Mouse (Mus musculus) c-Kit-positive CD71-positive TER-119-positive erythroid progenitor cells, embryonic 14.5 days (primary cell): ENCODE measurements at regions not wholly inside any gene's neighbourhood (a gene's known extent, or its start where the extent isn't known, plus 50 kb on each side); places are given as distances from the start of the nearest gene placed in this dataset.

ENCODE experiments used
- DNase-seq: peaks from one replicate; pipeline ENCODE4 v3.0.0-alpha.2; 2013; ENCODE audit warnings: low spot score

GRCm38 (mm10) chr5:47693478-47693877 is 289.5 kb upstream of the Slit2 start:
- no peak for DNase-seq

- DNase-seq = no peak
These were observed 289.0 kb upstream of the Slit2 start for GRCm38 (mm10) chr5:47693921-47694320.

- DNase-seq = no peak
These were observed 288.3 kb upstream of the Slit2 start for GRCm38 (mm10) chr5:47694630-47695029.

GRCm38 (mm10) chr5:47711553-47711952 is 271.4 kb upstream of the Slit2 start:
- DNase-seq = no peak

- no peak for DNase-seq
These were observed 268.6 kb upstream of the Slit2 start for GRCm38 (mm10) chr5:47714333-47714732.

GRCm38 (mm10) chr5:47724911-47725310 is 258.0 kb upstream of the Slit2 start:
- DNase-seq = no peak

GRCm38 (mm10) chr5:47742727-47743126 is 240.2 kb upstream of the Slit2 start:
- no peak for DNase-seq

- DNase-seq = no peak
These were observed 237.8 kb upstream of the Slit2 start for GRCm38 (mm10) chr5:47745177-47745576.

GRCm38 (mm10) chr5:47751907-47752306 is 231.0 kb upstream of the Slit2 start:
- no peak for DNase-seq

GRCm38 (mm10) chr5:47772642-47773353 is 210.1 kb upstream of the Slit2 start:
- peak; percentile 52 for DNase-seq

- DNase-seq = no peak
These were observed 209.6 kb upstream of the Slit2 start for GRCm38 (mm10) chr5:47773354-47773743.

- DNase-seq = no peak
These were observed 202.1 kb upstream of the Slit2 start for GRCm38 (mm10) chr5:47780861-47781260.

GRCm38 (mm10) chr5:47781608-47782007 is 201.3 kb upstream of the Slit2 start:
- no peak for DNase-seq

GRCm38 (mm10) chr5:47794639-47795272 is 188.2 kb upstream of the Slit2 start:
- no peak for DNase-seq

- no peak for DNase-seq
These were observed 187.7 kb upstream of the Slit2 start for GRCm38 (mm10) chr5:47795273-47795672.

- no peak for DNase-seq
These were observed 162.0 kb upstream of the Slit2 start for GRCm38 (mm10) chr5:47820936-47821335.

GRCm38 (mm10) chr5:47837998-47838397 is 144.9 kb upstream of the Slit2 start:
- no peak for DNase-seq

GRCm38 (mm10) chr5:47869701-47870100 is 113.2 kb upstream of the Slit2 start:
- DNase-seq = no peak
